Mouse (Mus musculus): ENCODE results near the gene Bcdin3d.

DNA sequence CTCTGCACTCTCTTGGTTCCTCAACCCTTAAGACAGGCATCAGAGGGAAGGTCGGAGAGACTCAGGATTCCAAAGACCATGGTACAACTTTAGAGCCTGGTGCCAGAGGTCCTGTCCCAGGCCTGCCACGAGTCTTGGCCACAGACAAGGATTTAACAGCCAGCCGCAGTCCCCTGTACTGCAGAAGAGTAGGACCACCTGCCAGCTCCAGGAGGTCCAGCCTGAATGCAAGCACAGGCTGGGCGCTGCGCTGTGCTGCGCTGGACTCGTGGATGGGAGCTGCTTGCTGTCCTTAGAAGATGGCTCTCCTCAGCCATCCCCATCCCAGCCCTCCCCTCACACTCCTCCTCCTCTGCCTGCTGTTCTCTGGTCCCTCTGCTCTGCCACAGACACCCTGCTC lies 43.2 kb upstream of the Bcdin3d start:
- TF ChIP-seq CTCF (IDR thresholded peaks at IDR 0.05; ENCODE audit: insufficient read depth, low read depth, low read length) (no peak), POLR2A (IDR thresholded peaks at IDR 0.05; ENCODE audit: insufficient read depth, low read depth, low read length) (no peak)
